Mouse (Mus musculus): ENCODE results near the gene Gmnn. TPM values are rescaled to one million over a fixed set of nuclear protein-coding genes. Genes with fewer than 3 reads are reported as not detected.

The Gmnn gene
- polyA plus RNA-seq, 1 experiment from 2014 or later: 20.6 TPM

DNA sequence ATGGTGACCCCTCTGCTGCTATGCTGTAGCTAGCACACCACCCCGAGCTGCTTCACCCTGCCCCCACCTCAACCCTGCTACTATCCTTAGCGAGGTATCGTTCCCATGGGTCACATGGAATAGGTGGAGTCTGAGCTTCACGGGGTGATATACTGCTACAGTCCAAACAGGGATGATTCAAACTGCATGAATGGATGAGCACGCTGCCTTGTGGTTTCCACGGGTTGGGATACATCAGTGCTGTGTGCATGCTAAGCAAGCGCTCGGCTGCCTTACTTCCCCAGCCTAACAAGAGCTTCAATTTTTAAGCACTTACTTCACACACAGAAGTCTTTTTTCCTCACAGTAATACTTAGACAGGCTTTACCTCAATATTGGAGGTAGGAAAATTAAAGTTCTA, 10.9 kb downstream of the Gmnn start:
- Histone ChIP-seq H3K9me3 (ENCODE audit: control insufficient read depth, low read length) (no peaks in the 10 kb centered on the region), H3K9ac (no peak overlapping the region), H3K4me1 (replicated peaks; ENCODE audit: control insufficient read depth, insufficient read depth, low read length) (no peaks in the 10 kb centered on the region), H3K36me3 (replicated peaks; ENCODE audit: control insufficient read depth, insufficient read depth) (no peaks in the 10 kb centered on the region), H3K27ac (no peak overlapping the region), H3K4me3 (replicated peaks; ENCODE audit: low read length) (no peak overlapping the region), H3K4me2 (replicated peaks) (no peak overlapping the region), H3K27me3 (ENCODE audit: control insufficient read depth, insufficient read depth, low read length) (no peaks in the 10 kb centered on the region)
- 95% methylated on average over 8 of the region's 8 CpGs for WGBS
- DNase-seq (ENCODE audit: low spot score) (no peak), ATAC-seq (ENCODE audit: low FRiP score) (no peak)

DNA sequence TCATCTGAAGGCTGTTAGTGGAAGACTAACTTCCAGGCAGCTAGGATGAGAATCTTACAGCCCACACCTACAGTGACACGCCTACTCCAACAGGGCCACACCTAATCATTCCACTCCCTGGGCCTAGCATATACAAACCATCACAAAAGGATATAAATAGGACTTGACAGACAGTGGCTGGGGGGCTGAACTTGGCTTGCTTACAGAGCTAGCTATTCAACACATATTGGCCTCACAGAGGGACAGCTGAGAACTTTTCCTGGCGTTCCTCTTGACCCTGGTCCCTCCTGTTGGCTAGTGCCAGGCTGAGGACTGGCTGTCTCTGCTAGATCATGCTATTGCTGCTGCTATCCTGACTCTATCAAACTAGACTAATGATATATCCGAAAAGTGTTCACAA, 13.9 kb downstream of the Gmnn start:
- Histone ChIP-seq H3K4me1 (replicated peaks; ENCODE audit: control insufficient read depth, insufficient read depth, low read length) (no peaks in the 10 kb centered on the region), H3K4me2 (replicated peaks) (no peak overlapping the region), H3K9ac (no peak overlapping the region), H3K27me3 (ENCODE audit: control insufficient read depth, insufficient read depth, low read length) (no peaks in the 10 kb centered on the region), H3K36me3 (replicated peaks; ENCODE audit: control insufficient read depth, insufficient read depth) (no peaks in the 10 kb centered on the region), H3K9me3 (ENCODE audit: control insufficient read depth, low read length) (no peaks in the 10 kb centered on the region), H3K27ac (no peak overlapping the region), H3K4me3 (replicated peaks; ENCODE audit: low read length) (no peak overlapping the region)
- DNase-seq (ENCODE audit: low spot score) (no peak), ATAC-seq (ENCODE audit: low FRiP score) (no peak)
- 84% methylated on average over 3 of the region's 3 CpGs for WGBS

DNA sequence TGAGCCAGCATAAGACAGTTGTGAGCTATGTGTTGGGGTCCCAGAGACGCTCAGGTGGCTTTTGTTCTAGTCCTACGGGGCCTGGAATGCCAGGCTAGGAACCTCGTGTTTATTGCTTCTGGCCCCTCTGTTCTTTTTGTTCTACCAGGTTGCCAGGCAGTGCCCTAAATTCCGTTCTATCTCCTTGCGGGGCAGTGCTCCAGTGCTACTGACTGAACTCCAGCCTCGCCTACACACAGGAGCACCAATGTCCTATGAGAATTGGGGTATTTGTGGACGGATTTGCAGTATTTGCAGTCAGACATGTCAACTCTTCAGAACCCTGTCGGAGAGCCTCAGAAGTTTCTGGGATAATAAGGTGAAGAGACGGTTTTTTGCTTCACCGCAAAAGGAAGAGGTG, 20.7 kb downstream of the Gmnn start, which contains the start of gene Armh2:
Armh2 (plus strand) TSS at position 205 of the 400 bp plus-strand sequence.
- H3K27me3 ChIP-seq (ENCODE audit: control insufficient read depth, insufficient read depth, low read length): no peaks in the 10 kb centered on the region
- H3K9me3 ChIP-seq (ENCODE audit: control insufficient read depth, low read length): no peaks in the 10 kb centered on the region
- H3K4me1 ChIP-seq (replicated peaks; ENCODE audit: control insufficient read depth, insufficient read depth, low read length): no peaks in the 10 kb centered on the region
- H3K9ac ChIP-seq: no peak within 1 kb of the TSS
- H3K27ac ChIP-seq: no peak within 1 kb of the TSS
- DNase-seq (ENCODE audit: low spot score) (no peak), ATAC-seq (ENCODE audit: low FRiP score) (no peak)
- H3K4me2 ChIP-seq (replicated peaks): no peak within 1 kb of the TSS
- H3K4me3 ChIP-seq (replicated peaks; ENCODE audit: low read length): no peak within 1 kb of the TSS
- WGBS: 81% methylated on average over 10 of the region's 10 CpGs
- H3K36me3 ChIP-seq (replicated peaks; ENCODE audit: control insufficient read depth, insufficient read depth): no peaks in the 10 kb centered on the region

DNA sequence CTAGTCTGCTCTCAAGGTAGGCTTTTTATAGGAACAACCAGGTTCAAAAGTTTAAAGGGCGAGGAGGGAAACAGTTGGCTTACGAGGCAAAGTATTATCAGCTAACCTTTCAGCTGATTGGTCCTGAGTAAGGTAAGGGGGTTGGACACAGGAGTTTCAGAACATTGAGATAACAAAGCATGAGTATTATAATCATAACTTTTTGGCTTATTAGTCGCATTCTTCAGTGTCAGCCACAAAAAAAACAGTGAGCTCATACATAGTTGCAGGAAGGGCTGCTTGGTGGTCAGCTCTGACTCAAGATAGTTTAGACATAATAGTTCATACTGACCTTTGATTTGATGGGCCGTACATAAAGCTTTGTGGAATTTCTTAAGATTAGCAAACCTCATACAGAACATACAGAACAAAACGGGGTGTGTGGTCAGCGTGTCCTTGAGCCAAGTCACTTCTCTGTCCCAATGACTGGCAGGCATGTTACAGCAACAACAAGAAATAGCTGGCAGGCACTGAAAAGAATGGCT, 26.1 kb downstream of the Gmnn start:
- H3K9me3 ChIP-seq (ENCODE audit: control insufficient read depth, low read length): no peaks in the 10 kb centered on the region
- H3K27me3 ChIP-seq (ENCODE audit: control insufficient read depth, insufficient read depth, low read length): no peaks in the 10 kb centered on the region
- H3K4me1 ChIP-seq (replicated peaks; ENCODE audit: control insufficient read depth, insufficient read depth, low read length): no peaks in the 10 kb centered on the region
- no peak for ATAC-seq (ENCODE audit: low FRiP score)
- no peak overlapping the region for H3K4me2 ChIP-seq (replicated peaks)
- 89% methylated on average over 6 of the region's 6 CpGs for WGBS
- no peak overlapping the region for H3K27ac ChIP-seq
- H3K36me3 ChIP-seq (replicated peaks; ENCODE audit: control insufficient read depth, insufficient read depth): peaks cover 15% of the 10 kb centered on the region
- H3K9ac ChIP-seq: no peak overlapping the region
- DNase-seq (ENCODE audit: low spot score): no peak
- no peak overlapping the region for H3K4me3 ChIP-seq (replicated peaks; ENCODE audit: low read length)

DNA sequence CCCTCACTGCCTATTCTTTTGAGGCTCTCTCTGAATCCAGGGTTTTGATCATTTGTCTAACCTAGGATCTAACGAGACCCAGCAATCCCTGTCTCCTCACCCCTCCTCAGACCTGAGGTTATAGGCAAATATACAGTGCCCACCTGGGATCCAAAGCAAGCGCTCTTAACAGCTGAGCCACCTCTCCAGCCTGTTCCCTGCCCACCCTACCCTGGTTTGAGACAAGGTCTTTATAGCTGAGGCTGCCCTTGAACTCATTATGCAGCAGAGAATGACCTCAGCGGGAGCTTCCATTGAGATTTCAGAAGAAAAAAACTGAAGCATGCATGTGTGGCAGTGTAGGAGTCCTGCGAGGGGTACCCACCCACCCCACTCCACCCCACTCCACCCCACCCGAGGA, 27.2 kb downstream of the Gmnn start:
- Histone ChIP-seq H3K36me3 (replicated peaks; ENCODE audit: control insufficient read depth, insufficient read depth) (peaks cover 22% of the 10 kb centered on the region), H3K4me2 (replicated peaks) (no peak overlapping the region), H3K4me3 (replicated peaks; ENCODE audit: low read length) (no peak overlapping the region), H3K9me3 (ENCODE audit: control insufficient read depth, low read length) (no peaks in the 10 kb centered on the region), H3K9ac (no peak overlapping the region), H3K4me1 (replicated peaks; ENCODE audit: control insufficient read depth, insufficient read depth, low read length) (no peaks in the 10 kb centered on the region), H3K27ac (no peak overlapping the region), H3K27me3 (ENCODE audit: control insufficient read depth, insufficient read depth, low read length) (no peaks in the 10 kb centered on the region)
- 87% methylated on average over 5 of the region's 5 CpGs for WGBS
- ATAC-seq (ENCODE audit: low FRiP score): no peak
- DNase-seq (ENCODE audit: low spot score): no peak

DNA sequence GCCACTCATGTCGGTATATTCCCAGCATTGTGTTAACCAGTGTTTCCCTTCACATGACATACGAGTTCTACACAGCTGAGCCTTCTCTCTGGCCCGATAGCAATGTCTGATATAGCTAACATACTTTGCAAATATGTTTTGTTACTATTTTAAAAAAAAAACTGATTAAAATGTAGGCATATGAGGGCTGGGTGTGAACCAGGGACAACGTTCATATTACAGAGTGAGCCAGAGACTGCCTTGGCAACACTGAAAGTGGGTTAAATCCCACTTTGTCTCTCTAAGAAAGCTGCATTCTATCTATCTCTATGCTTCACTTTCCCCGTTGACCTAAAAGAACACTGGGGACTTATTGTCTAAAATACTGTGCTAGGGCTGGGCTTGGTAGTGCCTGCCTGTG, 32.6 kb downstream of the Gmnn start:
- H3K4me3 ChIP-seq (replicated peaks; ENCODE audit: low read length): no peak overlapping the region
- H3K4me2 ChIP-seq (replicated peaks): no peak overlapping the region
- H3K9me3 ChIP-seq (ENCODE audit: control insufficient read depth, low read length): no peaks in the 10 kb centered on the region
- WGBS: 94% methylated on average over 5 of the region's 5 CpGs
- no peak for ATAC-seq (ENCODE audit: low FRiP score)
- DNase-seq (ENCODE audit: low spot score): no peak
- H3K27ac ChIP-seq: no peak overlapping the region
- H3K27me3 ChIP-seq (ENCODE audit: control insufficient read depth, insufficient read depth, low read length): no peaks in the 10 kb centered on the region
- no peaks in the 10 kb centered on the region for H3K4me1 ChIP-seq (replicated peaks; ENCODE audit: control insufficient read depth, insufficient read depth, low read length)
- H3K9ac ChIP-seq: no peak overlapping the region
- peaks cover 36% of the 10 kb centered on the region for H3K36me3 ChIP-seq (replicated peaks; ENCODE audit: control insufficient read depth, insufficient read depth)

DNA sequence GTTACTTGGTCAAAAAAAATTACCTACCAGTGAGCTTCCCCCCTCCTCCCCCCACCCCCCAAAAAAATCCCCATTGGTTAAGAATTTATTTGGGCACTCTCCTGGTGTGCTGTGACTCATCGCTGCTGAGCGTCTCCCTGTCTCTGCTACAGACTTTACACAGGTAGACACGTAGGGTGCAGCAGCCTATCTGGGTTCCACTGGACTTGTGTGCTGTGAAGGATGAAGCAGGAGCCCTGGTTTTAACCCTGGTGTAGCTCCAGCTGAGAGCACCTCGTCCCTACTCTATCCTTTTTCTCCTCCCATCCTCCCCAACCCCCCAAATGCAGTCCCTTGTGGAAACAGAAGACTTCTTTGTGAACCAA, 37.3 kb downstream of the Gmnn start:
- no peak overlapping the region for H3K4me3 ChIP-seq (replicated peaks; ENCODE audit: low read length)
- DNase-seq (ENCODE audit: low spot score) (no peak), ATAC-seq (ENCODE audit: low FRiP score) (no peak)
- H3K4me2 ChIP-seq (replicated peaks): no peak overlapping the region
- no peak overlapping the region for H3K27ac ChIP-seq
- peaks cover 31% of the 10 kb centered on the region for H3K36me3 ChIP-seq (replicated peaks; ENCODE audit: control insufficient read depth, insufficient read depth)
- WGBS: 59% methylated on average over 4 of the region's 4 CpGs
- H3K4me1 ChIP-seq (replicated peaks; ENCODE audit: control insufficient read depth, insufficient read depth, low read length): no peaks in the 10 kb centered on the region
- H3K9ac ChIP-seq: no peak overlapping the region
- H3K27me3 ChIP-seq (ENCODE audit: control insufficient read depth, insufficient read depth, low read length): no peaks in the 10 kb centered on the region
- H3K9me3 ChIP-seq (ENCODE audit: control insufficient read depth, low read length): no peaks in the 10 kb centered on the region

DNA sequence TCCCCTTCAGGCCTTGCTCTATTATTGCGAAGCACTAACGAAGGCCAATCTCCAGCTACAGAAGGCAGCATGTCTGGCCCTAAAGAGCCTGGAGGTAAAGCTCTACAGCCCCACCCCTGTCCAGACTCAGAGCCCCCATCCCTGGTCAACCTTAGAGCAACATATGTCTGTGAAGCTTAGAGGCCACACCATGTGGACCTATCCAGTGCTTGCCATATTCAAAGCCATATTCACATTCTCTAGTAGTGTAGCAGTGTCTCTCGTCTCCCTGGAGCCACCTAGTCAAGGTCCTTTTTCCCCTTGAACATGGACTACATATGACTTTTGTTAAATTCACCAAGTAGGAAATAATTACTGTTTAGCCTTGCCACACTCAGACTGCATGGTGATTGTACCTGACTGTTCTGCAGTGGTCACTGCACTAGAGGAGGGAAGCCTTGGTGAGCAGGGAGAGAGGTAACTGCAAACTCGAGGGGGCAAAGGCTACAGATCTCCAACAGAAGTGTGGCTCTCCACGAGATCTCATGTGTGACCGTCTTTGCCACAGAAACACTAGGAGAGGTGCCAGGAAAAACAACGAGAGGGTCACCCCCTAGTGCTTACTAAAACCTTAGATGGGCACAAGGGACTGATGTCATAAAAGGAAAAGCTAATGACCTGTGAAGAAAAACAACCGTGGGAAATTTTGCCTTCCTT, 37.9 kb downstream of the Gmnn start:
- Histone ChIP-seq H3K27me3 (ENCODE audit: control insufficient read depth, insufficient read depth, low read length) (no peaks in the 10 kb centered on the region), H3K4me1 (replicated peaks; ENCODE audit: control insufficient read depth, insufficient read depth, low read length) (no peaks in the 10 kb centered on the region), H3K36me3 (replicated peaks; ENCODE audit: control insufficient read depth, insufficient read depth) (peaks cover 32% of the 10 kb centered on the region), H3K27ac (no peak overlapping the region), H3K9me3 (ENCODE audit: control insufficient read depth, low read length) (no peaks in the 10 kb centered on the region), H3K9ac (no peak overlapping the region), H3K4me3 (replicated peaks; ENCODE audit: low read length) (no peak overlapping the region), H3K4me2 (replicated peaks) (no peak overlapping the region)
- WGBS: 51% methylated on average over 8 of the region's 8 CpGs
- ATAC-seq (ENCODE audit: low FRiP score) (no peak), DNase-seq (ENCODE audit: low spot score) (no peak)

DNA sequence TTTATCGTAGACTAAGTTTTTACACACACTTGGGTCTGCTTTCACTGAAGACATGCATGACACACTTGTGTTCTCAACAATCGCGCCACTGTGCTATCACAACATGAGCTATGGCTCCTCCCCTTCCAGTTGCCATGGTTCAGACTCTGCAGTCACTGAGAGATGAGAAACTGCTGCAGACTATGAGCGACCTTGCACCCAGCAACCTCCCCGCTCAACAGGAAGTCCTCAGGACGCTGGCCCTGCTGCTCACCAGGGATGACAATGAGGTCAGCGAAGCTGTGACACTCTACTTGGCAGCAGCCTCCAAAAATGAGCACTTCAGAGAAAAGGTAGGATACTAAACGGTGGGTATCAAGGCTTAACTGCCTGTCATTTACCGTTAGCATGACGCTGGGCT, 40.2 kb downstream of the Gmnn start:
- no peak for ATAC-seq (ENCODE audit: low FRiP score)
- H3K27ac ChIP-seq: no peak overlapping the region
- H3K4me1 ChIP-seq (replicated peaks; ENCODE audit: control insufficient read depth, insufficient read depth, low read length): no peaks in the 10 kb centered on the region
- H3K9me3 ChIP-seq (ENCODE audit: control insufficient read depth, low read length): no peaks in the 10 kb centered on the region
- H3K36me3 ChIP-seq (replicated peaks; ENCODE audit: control insufficient read depth, insufficient read depth): peaks cover 54% of the 10 kb centered on the region
- WGBS: 77% methylated on average over 10 of the region's 10 CpGs
- no peaks in the 10 kb centered on the region for H3K27me3 ChIP-seq (ENCODE audit: control insufficient read depth, insufficient read depth, low read length)
- no peak for DNase-seq (ENCODE audit: low spot score)
- no peak overlapping the region for H3K9ac ChIP-seq
- no peak overlapping the region for H3K4me2 ChIP-seq (replicated peaks)
- no peak overlapping the region for H3K4me3 ChIP-seq (replicated peaks; ENCODE audit: low read length)

DNA sequence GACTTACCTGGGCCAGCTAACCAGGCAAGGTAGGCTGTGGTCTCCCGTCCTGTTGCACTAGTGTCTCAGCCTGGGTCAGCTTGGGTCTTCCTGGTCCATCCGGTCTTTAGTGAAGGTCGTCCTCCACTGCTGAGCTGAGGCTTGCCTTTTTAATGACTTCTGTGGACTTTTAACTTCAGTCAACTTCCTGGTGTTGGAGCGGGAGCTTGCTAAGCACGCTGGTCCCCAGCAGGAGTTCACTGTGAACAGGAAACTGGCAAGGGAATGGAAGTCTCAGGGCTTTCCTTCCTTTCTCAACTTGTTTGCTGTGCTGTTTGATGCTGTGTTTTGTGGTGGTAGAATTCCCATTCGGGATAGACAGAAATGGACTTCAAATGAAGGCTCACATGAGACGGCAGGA, 44.0 kb downstream of the Gmnn start:
- Histone ChIP-seq H3K9me3 (ENCODE audit: control insufficient read depth, low read length) (no peaks in the 10 kb centered on the region), H3K4me3 (replicated peaks; ENCODE audit: low read length) (no peak overlapping the region), H3K4me1 (replicated peaks; ENCODE audit: control insufficient read depth, insufficient read depth, low read length) (no peaks in the 10 kb centered on the region), H3K9ac (no peak overlapping the region), H3K27ac (no peak overlapping the region), H3K36me3 (replicated peaks; ENCODE audit: control insufficient read depth, insufficient read depth) (peaks cover 53% of the 10 kb centered on the region), H3K27me3 (ENCODE audit: control insufficient read depth, insufficient read depth, low read length) (no peaks in the 10 kb centered on the region), H3K4me2 (replicated peaks) (no peak overlapping the region)
- no peak for ATAC-seq (ENCODE audit: low FRiP score)
- WGBS: 87% methylated on average over 7 of the region's 7 CpGs
- DNase-seq (ENCODE audit: low spot score): no peak
